In the genomic region with DNA sequence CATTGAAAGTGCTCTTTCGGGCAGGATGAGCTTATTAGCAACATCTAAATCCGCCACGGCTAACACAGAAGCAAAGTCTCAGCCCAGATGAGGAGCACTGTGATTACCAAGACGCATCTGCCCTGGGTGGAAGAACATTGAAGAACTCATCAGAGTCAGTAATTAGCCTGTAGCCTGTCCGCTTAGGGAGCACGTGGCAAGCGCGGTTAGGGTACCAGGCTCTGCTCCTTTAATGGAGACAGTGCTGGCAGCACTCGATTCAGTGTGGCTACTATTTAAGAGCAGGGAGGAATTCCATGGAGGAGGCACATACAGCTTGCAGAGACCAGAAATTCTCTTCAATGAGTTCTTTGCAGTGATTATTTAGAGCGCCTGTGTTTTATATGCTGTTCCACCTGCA, we compare ENCODE assay signal across 13 mouse cellular contexts.
DNase-seq lines count a peak whose midpoint lies in the region; ATAC-seq lines count a peak whose summit lies in the region.
"Had no signal": no experiment of that assay in that cellular context is flagged by ENCODE, and none has a peak within 500 bp of the region (broad histone marks: within the 10 kb centered on the region; RNA-seq: fewer than 3 reads in every experiment).

No protein-coding gene starts in this region.

- no peak overlapping the region for H3K9ac ChIP-seq in embryonic facial prominence, embryonic 13.5 days
- no peak overlapping the region for H3K9ac ChIP-seq in hindbrain, embryonic 14.5 days
- no peak overlapping the region for H3K9ac ChIP-seq in neural tube, embryonic 14.5 days (replicated peaks; ENCODE audit: low read depth, low read length)
- H3K9ac ChIP-seq: liver, embryonic 12.5 days; stomach, embryonic 15.5 days had no signal

- peak; percentile 8 to 15 for DNase-seq in left cerebral cortex, postnatal 25 days (ENCODE audit: low spot score in 2 of 2)
- DNase-seq in left cerebral cortex, adult 11 months (ENCODE audit: low spot score), result no peak
- no peak for DNase-seq in hindbrain, embryonic 14.5 days (ENCODE audit: low spot score)
- no peak for DNase-seq in natural killer cell, adult 2 months (ENCODE audit: low spot score in 2 of 2)
- no peak for DNase-seq in left cerebral cortex, adult 8-10 months (ENCODE audit: low spot score in 2 of 2)
- DNase-seq in thymus, postnatal 25 days, result no peak
- DNase-seq: heart, adult 2 months; kidney, postnatal 14 days; right cerebral cortex, postnatal 4 days had no signal

- H3K9me3 ChIP-seq in embryonic facial prominence, embryonic 13.5 days, result no peaks in the 10 kb centered on the region
- H3K9me3 ChIP-seq in hindbrain, embryonic 14.5 days (ENCODE audit: control insufficient read depth, low read length), result no peaks in the 10 kb centered on the region
- no peaks in the 10 kb centered on the region for H3K9me3 ChIP-seq in neural tube, embryonic 14.5 days (ENCODE audit: control insufficient read depth, low read length)
- H3K9me3 ChIP-seq: liver, embryonic 12.5 days; stomach, embryonic 15.5 days had no signal

- H3K4me2 ChIP-seq in embryonic facial prominence, embryonic 13.5 days, result peak overlapping the region; percentile 1; the same call in 1 of the 2 replicates
- peak overlapping the region; percentile 17; the same call in 1 of the 2 replicates for H3K4me2 ChIP-seq in hindbrain, embryonic 14.5 days (replicated peaks)
- peak overlapping the region; percentile 30; the same call in 1 of the 2 replicates for H3K4me2 ChIP-seq in neural tube, embryonic 14.5 days (ENCODE audit: low read depth, low read length)
- H3K4me2 ChIP-seq: stomach, embryonic 15.5 days had no signal

- intact Hi-C loops in left cerebral cortex, postnatal 25 days (cut with DNase I), result no loop called here

- 42% methylated on average over 10 of the region's 10 CpGs for WGBS in embryonic facial prominence, embryonic 13.5 days
- WGBS in hindbrain, embryonic 14.5 days, result 42% methylated on average over 10 of the region's 10 CpGs
- 30% methylated on average over 10 of the region's 10 CpGs for WGBS in neural tube, embryonic 14.5 days

- H3K4me3 ChIP-seq in embryonic facial prominence, embryonic 13.5 days, result no peak overlapping the region
- no peak overlapping the region for H3K4me3 ChIP-seq in hindbrain, embryonic 14.5 days (replicated peaks; ENCODE audit: low read length)
- H3K4me3 ChIP-seq in neural tube, embryonic 14.5 days (ENCODE audit: low read depth, low read length), result no peak overlapping the region
- H3K4me3 ChIP-seq: heart, adult 2 months; liver, embryonic 12.5 days; stomach, embryonic 15.5 days had no signal

- no peak overlapping the region for H3K27ac ChIP-seq in embryonic facial prominence, embryonic 13.5 days
- no peak overlapping the region for H3K27ac ChIP-seq in hindbrain, embryonic 14.5 days
- no peak overlapping the region for H3K27ac ChIP-seq in neural tube, embryonic 14.5 days (ENCODE audit: low read depth, low read length)
- H3K27ac ChIP-seq: heart, adult 2 months; liver, embryonic 12.5 days; stomach, embryonic 15.5 days had no signal

- peaks cover 50% of the 10 kb centered on the region for H3K4me1 ChIP-seq in embryonic facial prominence, embryonic 13.5 days
- H3K4me1 ChIP-seq in hindbrain, embryonic 14.5 days (replicated peaks; ENCODE audit: control insufficient read depth, insufficient read depth, low read length), result no peaks in the 10 kb centered on the region; the same call in 1 of the 2 replicates
- H3K4me1 ChIP-seq in neural tube, embryonic 14.5 days (ENCODE audit: control insufficient read depth, insufficient read depth, low read length), result 0 out of 2 replicates have a peak, but pooled peaks cover 7% of the 10 kb centered on the region

- no peaks in the 10 kb centered on the region for H3K36me3 ChIP-seq in embryonic facial prominence, embryonic 13.5 days
- no peaks in the 10 kb centered on the region for H3K36me3 ChIP-seq in hindbrain, embryonic 14.5 days (replicated peaks; ENCODE audit: control insufficient read depth, insufficient read depth)
- H3K36me3 ChIP-seq in neural tube, embryonic 14.5 days (ENCODE audit: control insufficient read depth, insufficient read depth, low read length), result no peaks in the 10 kb centered on the region
- H3K36me3 ChIP-seq: liver, embryonic 12.5 days; stomach, embryonic 15.5 days had no signal

- no peak for ATAC-seq in embryonic facial prominence, embryonic 13.5 days (ENCODE audit: insufficient number of reproducible peaks, insufficient read depth, low FRiP score, low TSS enrichment, low read depth)
- 0 out of 2 replicates have a peak, but pooled peaks have one; percentile 32 for ATAC-seq in hindbrain, embryonic 14.5 days (ENCODE audit: low FRiP score)
- ATAC-seq in neural tube, embryonic 14.5 days (ENCODE audit: low read depth), result peak; percentile 55; the same call in 1 of the 2 replicates
- ATAC-seq: liver, embryonic 12.5 days had no signal

- H3K27me3 ChIP-seq in embryonic facial prominence, embryonic 13.5 days, result no peaks in the 10 kb centered on the region
- no peaks in the 10 kb centered on the region for H3K27me3 ChIP-seq in hindbrain, embryonic 14.5 days (ENCODE audit: control insufficient read depth, insufficient read depth, low read length)
- H3K27me3 ChIP-seq in neural tube, embryonic 14.5 days (ENCODE audit: control insufficient read depth, insufficient read depth, low read length), result no peaks in the 10 kb centered on the region
- H3K27me3 ChIP-seq: liver, embryonic 12.5 days; stomach, embryonic 15.5 days had no signal

Comparison
In these comparisons a context has a peak if more than half of its experiments do, and no peak if none do; other contexts are left out.
1. DNase-seq: peak in left cerebral cortex, postnatal 25 days (2 of 2); none in left cerebral cortex, adult 11 months (single experiment), hindbrain, embryonic 14.5 days (single experiment), natural killer cell, adult 2 months (0 of 2), left cerebral cortex, adult 8-10 months (0 of 2) and thymus, postnatal 25 days (single experiment).
2. Peak in every context shown above with its lines, with median percentiles within 50 percentile points of each other: H3K4me2 ChIP-seq.